Mouse (Mus musculus): ENCODE results near the gene Arhgef33.
"Not testable (repeated sequence)": the region's sequence is repeated elsewhere in the genome, so short reads cannot be mapped to it uniquely, and the experiment has no call there.

The Arhgef33 gene

GRCm38 (mm10) chr17:80307251-80307650 lies at the start of gene Arhgef33:
Gene Arhgef33, plus strand, starts transcription at chr17:80307407.
- no peak for DNase-seq (ENCODE audit: low spot score)

GRCm38 (mm10) chr17:80267065-80267464 lies 40.1 kb upstream of the Arhgef33 start:
- DNase-seq (ENCODE audit: low spot score) = no peak

- no peak for DNase-seq (ENCODE audit: low spot score)
Observed at GRCm38 (mm10) chr17:80268151-80268550, 39.1 kb upstream of the Arhgef33 start.

GRCm38 (mm10) chr17:80270622-80271021 lies 36.6 kb upstream of the Arhgef33 start:
- DNase-seq (ENCODE audit: low spot score) = not testable (repeated sequence)

- no peak for DNase-seq (ENCODE audit: low spot score)
Observed at GRCm38 (mm10) chr17:80278255-80278654, 29.0 kb upstream of the Arhgef33 start.

GRCm38 (mm10) chr17:80279340-80280070 lies 27.7 kb upstream of the Arhgef33 start:
- no peak for DNase-seq (ENCODE audit: low spot score)

- no peak for DNase-seq (ENCODE audit: low spot score)
Observed at GRCm38 (mm10) chr17:80284446-80284845, 22.8 kb upstream of the Arhgef33 start.

- DNase-seq (ENCODE audit: low spot score) = no peak
Observed at GRCm38 (mm10) chr17:80288012-80288411, 19.2 kb upstream of the Arhgef33 start.

- no peak for DNase-seq (ENCODE audit: low spot score)
Observed at GRCm38 (mm10) chr17:80289280-80290073, 17.7 kb upstream of the Arhgef33 start.

- peak; percentile 90 for DNase-seq (ENCODE audit: low spot score)
Observed at GRCm38 (mm10) chr17:80290074-80290657, 17.0 kb upstream of the Arhgef33 start, which contains the start of the genes Morn2 and Dhx57. Gene Morn2, plus strand, starts transcription at chr17:80290203. Gene Dhx57, minus strand, starts transcription at chr17:80290476.

GRCm38 (mm10) chr17:80291148-80291547 lies 16.1 kb upstream of the Arhgef33 start:
- DNase-seq (ENCODE audit: low spot score) = no peak

GRCm38 (mm10) chr17:80295258-80295657 lies 11.9 kb upstream of the Arhgef33 start:
- DNase-seq (ENCODE audit: low spot score) = no peak

GRCm38 (mm10) chr17:80298844-80299243 lies 8.4 kb upstream of the Arhgef33 start:
- DNase-seq (ENCODE audit: low spot score) = no peak

- DNase-seq (ENCODE audit: low spot score) = no peak
Observed at GRCm38 (mm10) chr17:80311761-80312160, 4.6 kb downstream of the Arhgef33 start.

GRCm38 (mm10) chr17:80312405-80312804 lies 5.2 kb downstream of the Arhgef33 start:
- no peak for DNase-seq (ENCODE audit: low spot score)

GRCm38 (mm10) chr17:80322228-80322627 lies 15.0 kb downstream of the Arhgef33 start:
- no peak for DNase-seq (ENCODE audit: low spot score)

GRCm38 (mm10) chr17:80323015-80323414 lies 15.8 kb downstream of the Arhgef33 start:
- no peak for DNase-seq (ENCODE audit: low spot score)

- DNase-seq (ENCODE audit: low spot score) = no peak
Observed at GRCm38 (mm10) chr17:80323658-80324057, 16.5 kb downstream of the Arhgef33 start.

- DNase-seq (ENCODE audit: low spot score) = no peak
Observed at GRCm38 (mm10) chr17:80324521-80324920, 17.3 kb downstream of the Arhgef33 start.

- no peak for DNase-seq (ENCODE audit: low spot score)
Observed at GRCm38 (mm10) chr17:80325456-80325855, 18.2 kb downstream of the Arhgef33 start.

- no peak for DNase-seq (ENCODE audit: low spot score)
Observed at GRCm38 (mm10) chr17:80326431-80326830, 19.2 kb downstream of the Arhgef33 start.

GRCm38 (mm10) chr17:80332386-80332785 lies 25.2 kb downstream of the Arhgef33 start:
- DNase-seq (ENCODE audit: low spot score) = no peak

- no peak for DNase-seq (ENCODE audit: low spot score)
Observed at GRCm38 (mm10) chr17:80345277-80345676, 38.1 kb downstream of the Arhgef33 start.
